Mouse (Mus musculus): ENCODE data around the gene Gata2.

DNA sequence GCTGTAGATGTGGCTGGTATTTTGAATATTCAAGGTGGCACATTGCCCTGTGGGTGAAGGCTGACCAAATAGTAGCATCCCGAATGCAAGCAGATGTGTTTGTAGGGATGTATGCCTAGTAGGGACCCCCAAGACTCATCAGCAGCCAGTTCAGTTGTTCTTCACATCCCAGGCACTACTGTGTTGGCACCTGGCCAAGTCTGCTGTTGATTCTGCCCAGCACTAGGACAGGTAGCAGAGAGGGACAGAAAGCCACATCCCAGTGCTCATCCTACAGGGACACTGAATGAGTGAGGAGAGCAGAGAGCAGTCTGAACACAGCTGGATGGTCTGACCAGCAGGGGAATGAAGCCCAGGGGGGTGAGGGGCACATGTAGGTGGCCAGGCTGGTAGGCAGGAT lies 55.5 kb downstream of the Gata2 start:
- no peak for TF ChIP-seq CTCF (IDR thresholded peaks at IDR 0.05; ENCODE audit: low read depth, low read length)
- no peak for TF ChIP-seq POLR2A (IDR thresholded peaks at IDR 0.05; ENCODE audit: insufficient read depth, low read length)

Measured in ES-Bruce4 (cell line).